Mouse (Mus musculus): Measurements from ENCODE around the gene 5830473C10Rik. TPM values are rescaled to one million over a fixed set of nuclear protein-coding genes. Genes with fewer than 3 reads are reported as not detected.

The 5830473C10Rik gene
- polyA plus RNA-seq, 2 experiments: 0.03 TPM; not detected in 1

- H3K4me2 ChIP-seq (replicated peaks; ENCODE audit: low read depth, low read length, severe bottlenecking): no peak overlapping the region
- TF ChIP-seq POLR2A (IDR thresholded peaks at IDR 0.05; ENCODE audit: borderline replicate concordance, extremely low read depth, insufficient read depth, insufficient read length): no peak
- no peak overlapping the region for H3K9ac ChIP-seq (ENCODE audit: low read depth, low read length, severe bottlenecking)
- H3K27ac ChIP-seq (replicated peaks; ENCODE audit: low read depth, low read length): no peak overlapping the region
- DNase-seq (ENCODE audit: low spot score) (no peak), ATAC-seq (ENCODE audit: low FRiP score, low read depth) (no peak)
- H3K9me3 ChIP-seq (ENCODE audit: control insufficient read depth, low read length): no peaks in the 10 kb centered on the region
- H3K36me3 ChIP-seq (ENCODE audit: control insufficient read depth, insufficient read depth, low read length): no peaks in the 10 kb centered on the region
- no peaks in the 10 kb centered on the region for H3K27me3 ChIP-seq (ENCODE audit: control insufficient read depth, insufficient read depth, low read length)
- WGBS: 81% methylated on average over 7 of the region's 7 CpGs
- no peak overlapping the region for H3K4me3 ChIP-seq (replicated peaks; ENCODE audit: low read length)
- peaks cover 5% of the 10 kb centered on the region; the same call in 1 of the 2 replicates for H3K4me1 ChIP-seq (ENCODE audit: control insufficient read depth, insufficient read depth, low read length)
These were observed 74.0 kb downstream of the 5830473C10Rik start for GRCm38 (mm10) chr5:90634885-90635284.

- ATAC-seq (ENCODE audit: low FRiP score, low read depth): peak; percentile 34; the same call in 1 of the 2 replicates
- Histone ChIP-seq H3K36me3 (ENCODE audit: control insufficient read depth, insufficient read depth, low read length) (no peaks in the 10 kb centered on the region), H3K9me3 (ENCODE audit: control insufficient read depth, low read length) (no peaks in the 10 kb centered on the region), H3K4me3 (replicated peaks; ENCODE audit: low read length) (peak within 1 kb of the TSS; percentile 38), H3K27ac (replicated peaks; ENCODE audit: low read depth, low read length) (no peak within 1 kb of the TSS), H3K27me3 (ENCODE audit: control insufficient read depth, insufficient read depth, low read length) (no peaks in the 10 kb centered on the region), H3K9ac (ENCODE audit: low read depth, low read length, severe bottlenecking) (peak within 1 kb of the TSS; percentile 40; the same call in 1 of the 2 replicates), H3K4me2 (replicated peaks; ENCODE audit: low read depth, low read length, severe bottlenecking) (peak within 1 kb of the TSS; percentile 75), H3K4me1 (ENCODE audit: control insufficient read depth, insufficient read depth, low read length) (0 out of 2 replicates have a peak, but pooled peaks cover 3% of the 10 kb centered on the region)
- no peak for DNase-seq (ENCODE audit: low spot score)
- WGBS: 7% methylated on average over 26 of the region's 26 CpGs
- TF ChIP-seq POLR2A (IDR thresholded peaks at IDR 0.05; ENCODE audit: borderline replicate concordance, extremely low read depth, insufficient read depth, insufficient read length): no peak
These were observed 79.6 kb downstream of the 5830473C10Rik start, which contains the start of gene Rassf6 for GRCm38 (mm10) chr5:90640286-90641217. Rassf6 (minus strand) TSS chr5:90640657.

GRCm38 (mm10) chr5:90641218-90641610 is 80.3 kb downstream of the 5830473C10Rik start:
- no peak for TF ChIP-seq POLR2A (IDR thresholded peaks at IDR 0.05; ENCODE audit: borderline replicate concordance, extremely low read depth, insufficient read depth, insufficient read length)
- Histone ChIP-seq H3K27ac (replicated peaks; ENCODE audit: low read depth, low read length) (no peak overlapping the region), H3K4me2 (replicated peaks; ENCODE audit: low read depth, low read length, severe bottlenecking) (no peak overlapping the region), H3K36me3 (ENCODE audit: control insufficient read depth, insufficient read depth, low read length) (no peaks in the 10 kb centered on the region), H3K9ac (ENCODE audit: low read depth, low read length, severe bottlenecking) (no peak overlapping the region), H3K9me3 (ENCODE audit: control insufficient read depth, low read length) (no peaks in the 10 kb centered on the region), H3K4me1 (ENCODE audit: control insufficient read depth, insufficient read depth, low read length) (0 out of 2 replicates have a peak, but pooled peaks cover 3% of the 10 kb centered on the region), H3K27me3 (ENCODE audit: control insufficient read depth, insufficient read depth, low read length) (no peaks in the 10 kb centered on the region), H3K4me3 (replicated peaks; ENCODE audit: low read length) (no peak overlapping the region)
- WGBS: 64% methylated on average over 10 of the region's 10 CpGs
- no peak for ATAC-seq (ENCODE audit: low FRiP score, low read depth)
- DNase-seq (ENCODE audit: low spot score): no peak

GRCm38 (mm10) chr5:90645579-90645978 is 84.7 kb downstream of the 5830473C10Rik start:
- no peaks in the 10 kb centered on the region for H3K9me3 ChIP-seq (ENCODE audit: control insufficient read depth, low read length)
- DNase-seq (ENCODE audit: low spot score): no peak
- TF ChIP-seq POLR2A (IDR thresholded peaks at IDR 0.05; ENCODE audit: borderline replicate concordance, extremely low read depth, insufficient read depth, insufficient read length): no peak
- H3K9ac ChIP-seq (ENCODE audit: low read depth, low read length, severe bottlenecking): no peak overlapping the region
- ATAC-seq (ENCODE audit: low FRiP score, low read depth): no peak
- H3K4me3 ChIP-seq (replicated peaks; ENCODE audit: low read length): no peak overlapping the region
- no peak overlapping the region for H3K27ac ChIP-seq (replicated peaks; ENCODE audit: low read depth, low read length)
- H3K4me1 ChIP-seq (ENCODE audit: control insufficient read depth, insufficient read depth, low read length): 0 out of 2 replicates have a peak, but pooled peaks cover 1% of the 10 kb centered on the region
- no peaks in the 10 kb centered on the region for H3K27me3 ChIP-seq (ENCODE audit: control insufficient read depth, insufficient read depth, low read length)
- WGBS: 73% methylated on average over 3 of the region's 3 CpGs
- H3K36me3 ChIP-seq (ENCODE audit: control insufficient read depth, insufficient read depth, low read length): no peaks in the 10 kb centered on the region
- H3K4me2 ChIP-seq (replicated peaks; ENCODE audit: low read depth, low read length, severe bottlenecking): no peak overlapping the region

- Histone ChIP-seq H3K4me2 (replicated peaks; ENCODE audit: low read depth, low read length, severe bottlenecking) (no peak overlapping the region), H3K9ac (ENCODE audit: low read depth, low read length, severe bottlenecking) (no peak overlapping the region), H3K36me3 (ENCODE audit: control insufficient read depth, insufficient read depth, low read length) (no peaks in the 10 kb centered on the region), H3K27ac (replicated peaks; ENCODE audit: low read depth, low read length) (no peak overlapping the region), H3K4me3 (replicated peaks; ENCODE audit: low read length) (no peak overlapping the region), H3K4me1 (ENCODE audit: control insufficient read depth, insufficient read depth, low read length) (no peaks in the 10 kb centered on the region), H3K9me3 (ENCODE audit: control insufficient read depth, low read length) (no peaks in the 10 kb centered on the region), H3K27me3 (ENCODE audit: control insufficient read depth, insufficient read depth, low read length) (no peaks in the 10 kb centered on the region)
- 73% methylated on average over 5 of the region's 5 CpGs for WGBS
- no peak for ATAC-seq (ENCODE audit: low FRiP score, low read depth)
- DNase-seq (ENCODE audit: low spot score): no peak
- TF ChIP-seq POLR2A (IDR thresholded peaks at IDR 0.05; ENCODE audit: borderline replicate concordance, extremely low read depth, insufficient read depth, insufficient read length): no peak
These were observed 85.5 kb downstream of the 5830473C10Rik start for GRCm38 (mm10) chr5:90646398-90646797.

Other genes with a start within 250 kb of the 5830473C10Rik start
- 54.4 and 58.8 TPM in 2 replicates for gene Ankrd17, start 194.5 kb upstream of the 5830473C10Rik start, polyA plus RNA-seq (2012; rRNA removed)
- gene Ankrd17, start 194.5 kb upstream of the 5830473C10Rik start, polyA plus RNA-seq (2014; fragmentation: Nextera tagmentation; extraction: Ambion mirVana): 34.9 and 38.2 TPM in 2 replicates
- 3.2 and 3.8 TPM in 2 replicates for gene Gm9958, start 193.9 kb upstream of the 5830473C10Rik start, polyA plus RNA-seq (2012; rRNA removed)
- gene Gm9958, start 193.9 kb upstream of the 5830473C10Rik start, polyA plus RNA-seq (2014; fragmentation: Nextera tagmentation; extraction: Ambion mirVana): 6.2 and 6.7 TPM in 2 replicates
- 1.3 and 6.9 TPM in 2 replicates for gene Alb, start 100.2 kb upstream of the 5830473C10Rik start, polyA plus RNA-seq (2012; rRNA removed)
- 0.66 and 0.73 TPM in 2 replicates for gene Alb, start 100.2 kb upstream of the 5830473C10Rik start, polyA plus RNA-seq (2014; fragmentation: Nextera tagmentation; extraction: Ambion mirVana)
- gene Afp, start 70.4 kb upstream of the 5830473C10Rik start, polyA plus RNA-seq (2012; rRNA removed): 39.3 and 47.5 TPM in 2 replicates
- gene Afp, start 70.4 kb upstream of the 5830473C10Rik start, polyA plus RNA-seq (2014; fragmentation: Nextera tagmentation; extraction: Ambion mirVana): 0.58 TPM in 1 of 2 replicates, not detected in the other
- not detected in 2 replicates for gene Afm, start 42.2 kb upstream of the 5830473C10Rik start, polyA plus RNA-seq (2012; rRNA removed)
- gene Afm, start 42.2 kb upstream of the 5830473C10Rik start, polyA plus RNA-seq (2014; fragmentation: Nextera tagmentation; extraction: Ambion mirVana): not detected in 2 replicates
- 1.1 and 1.2 TPM in 2 replicates for gene Rassf6, start 79.5 kb downstream of the 5830473C10Rik start, polyA plus RNA-seq (2012; rRNA removed)
- gene Rassf6, start 79.5 kb downstream of the 5830473C10Rik start, polyA plus RNA-seq (2014; fragmentation: Nextera tagmentation; extraction: Ambion mirVana): 3.3 and 4.9 TPM in 2 replicates
- gene Cxcl5, start 198.3 kb downstream of the 5830473C10Rik start, polyA plus RNA-seq (2012; rRNA removed): 1.3 and 1.4 TPM in 2 replicates
- 1.4 and 2.4 TPM in 2 replicates for gene Cxcl5, start 198.3 kb downstream of the 5830473C10Rik start, polyA plus RNA-seq (2014; fragmentation: Nextera tagmentation; extraction: Ambion mirVana)
- gene Ppbp, start 207.4 kb downstream of the 5830473C10Rik start, polyA plus RNA-seq (2012; rRNA removed): 1.6 and 3.0 TPM in 2 replicates
- gene Ppbp, start 207.4 kb downstream of the 5830473C10Rik start, polyA plus RNA-seq (2014; fragmentation: Nextera tagmentation; extraction: Ambion mirVana): 3.0 and 3.2 TPM in 2 replicates
- 41.2 and 50.2 TPM in 2 replicates for gene Pf4, start 211.3 kb downstream of the 5830473C10Rik start, polyA plus RNA-seq (2012; rRNA removed)
- 59.7 and 77.5 TPM in 2 replicates for gene Pf4, start 211.3 kb downstream of the 5830473C10Rik start, polyA plus RNA-seq (2014; fragmentation: Nextera tagmentation; extraction: Ambion mirVana)
- 0.40 and 0.63 TPM in 2 replicates for gene Cxcl3, start 225.0 kb downstream of the 5830473C10Rik start, polyA plus RNA-seq (2012; rRNA removed)
- gene Cxcl3, start 225.0 kb downstream of the 5830473C10Rik start, polyA plus RNA-seq (2014; fragmentation: Nextera tagmentation; extraction: Ambion mirVana): 0.66 TPM in 1 of 2 replicates, not detected in the other
- gene Cxcl15, start 233.4 kb downstream of the 5830473C10Rik start, polyA plus RNA-seq (2012; rRNA removed): 0.09 and 0.28 TPM in 2 replicates
- 0.33 and 0.44 TPM in 2 replicates for gene Cxcl15, start 233.4 kb downstream of the 5830473C10Rik start, polyA plus RNA-seq (2014; fragmentation: Nextera tagmentation; extraction: Ambion mirVana)